Mouse (Mus musculus) monocyte, adult 5-6 weeks (primary cell): ENCODE measurements around the gene Phf1. TPM values are rescaled to one million over a fixed set of nuclear protein-coding genes. Genes with fewer than 3 reads are reported as not detected.
A peak's percentile ranks its signal among the peaks of the same experiment; 100 is the strongest.
"Not testable (repeated sequence)": the region's sequence is repeated elsewhere in the genome, so short reads cannot be mapped to it uniquely, and the experiment has no call there.

Experiments
- ATAC-seq: fragments of 153-309, 156-312 bp; replicated peaks from 2 replicates; pipeline ENCODE4 v1.8.0; 2017; ENCODE audit warnings: mild to moderate bottlenecking; ENCODE audit not compliant: low TSS enrichment, insufficient number of reproducible peaks, severe bottlenecking, poor library complexity, low FRiP score
- total RNA-seq: library from RNA; stranded (forward); fragments of 200-1000, 200-491, 200-594 nt; gene quantifications from 3 replicates; pipeline ENCODE4 v1.2.3, GENCODE M21; 2017

Gene Phf1
- 26.2 to 57.6 TPM (median 30.0 TPM) in 3 replicates for total RNA-seq

- peak; percentile 87 for ATAC-seq
These were observed at the start of gene Phf1 for GRCm38 (mm10) chr17:26932839-26933398. Gene Phf1, plus strand, starts transcription at chr17:26933052.

DNA sequence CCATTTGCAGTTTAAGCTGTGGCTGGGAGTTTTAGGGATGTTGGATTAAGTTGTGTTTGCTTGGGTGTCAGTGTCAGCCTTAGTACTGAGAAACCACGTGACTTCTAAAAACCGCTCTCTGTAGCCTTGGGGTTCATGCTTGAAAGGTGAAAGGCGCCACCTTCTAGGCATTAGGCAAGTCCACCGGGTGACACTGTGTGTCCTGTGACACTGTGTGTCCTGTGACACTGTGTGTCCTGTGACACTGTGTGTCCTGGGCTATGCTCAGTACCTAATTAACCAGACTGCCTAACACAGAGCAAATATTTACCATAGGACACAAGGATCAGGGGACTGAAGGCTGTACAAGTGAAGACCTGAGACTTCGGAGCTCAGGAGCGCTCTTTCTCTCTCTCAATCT is 49.3 kb upstream of the Phf1 start:
- no peak for ATAC-seq

DNA sequence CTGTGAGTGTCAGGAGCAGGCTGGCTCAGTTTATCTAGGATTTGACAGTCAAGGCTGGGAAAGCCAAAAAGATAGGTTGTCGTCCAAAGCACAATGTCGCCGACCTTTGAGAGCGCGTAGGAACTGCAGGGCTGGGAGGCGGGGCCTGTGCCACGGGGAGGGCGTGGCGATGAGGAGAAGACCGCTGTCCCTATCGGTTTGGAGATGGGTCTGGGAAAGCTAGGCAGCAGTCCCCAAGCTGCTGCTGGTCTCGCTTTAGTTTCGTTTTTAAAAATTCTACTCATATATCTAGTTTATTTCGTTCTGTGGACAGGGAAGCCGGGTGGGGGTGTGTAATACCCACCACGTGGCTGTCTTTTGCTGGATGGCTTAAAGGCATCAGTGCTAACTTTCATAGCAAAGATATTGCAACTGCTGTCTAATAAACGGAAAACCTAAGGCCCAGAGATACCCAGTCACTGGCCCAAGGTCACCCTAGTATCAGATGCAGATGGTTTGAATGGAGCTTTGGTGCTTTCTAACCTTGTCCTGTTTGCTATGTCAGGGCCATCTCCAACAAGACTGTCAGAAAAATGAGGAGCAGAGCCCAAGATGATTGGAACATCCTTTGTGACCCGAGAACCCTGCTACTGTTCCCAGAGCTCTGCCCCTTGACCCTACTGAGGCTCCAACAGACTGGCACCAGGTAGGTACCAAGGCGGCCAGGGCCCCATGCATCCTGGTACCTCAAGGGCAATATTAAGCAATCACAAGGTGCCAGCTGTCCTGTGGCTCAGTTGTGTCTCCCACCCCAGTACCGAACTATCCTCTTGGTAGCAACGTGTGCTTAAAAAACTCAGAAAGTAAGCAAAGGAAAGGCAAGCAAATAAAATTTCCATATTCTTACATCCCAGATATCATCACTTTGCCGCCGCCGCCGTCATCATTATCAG is 47.6 kb upstream of the Phf1 start:
- ATAC-seq, result peak; percentile 68

DNA sequence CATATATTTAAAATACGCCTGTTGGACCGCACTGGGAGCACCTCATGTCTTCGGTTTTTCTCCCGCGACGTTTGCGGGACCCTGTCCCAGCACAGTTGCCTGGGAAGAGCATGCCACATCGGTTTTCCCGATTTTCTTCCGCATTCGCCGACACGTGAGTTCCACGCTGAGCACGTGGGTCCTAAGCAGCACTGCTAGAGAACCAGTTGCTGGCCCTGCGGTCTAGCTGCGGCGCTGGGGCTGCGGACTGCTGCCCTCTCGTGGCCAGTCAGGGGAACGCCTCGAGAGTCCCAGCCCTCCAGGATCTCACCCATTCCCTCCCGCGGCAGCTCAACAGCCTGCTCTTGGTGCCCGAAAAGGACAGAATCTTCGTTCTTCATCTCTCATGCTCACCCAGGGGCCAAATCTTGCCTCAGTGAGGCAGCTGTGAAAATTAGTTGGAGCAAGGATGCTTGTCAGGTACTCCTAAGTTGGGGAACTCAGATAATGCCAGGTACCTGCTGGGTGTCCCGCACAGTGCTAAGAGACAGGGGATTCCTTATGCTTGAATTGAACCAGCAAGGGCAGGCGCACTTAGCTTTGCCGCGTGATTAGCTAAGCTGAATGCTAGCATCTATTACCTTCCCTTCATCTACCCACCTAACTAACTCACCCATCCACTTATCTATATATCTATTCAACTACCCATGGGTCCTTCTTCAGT is 46.7 kb upstream of the Phf1 start:
- ATAC-seq, result peak; percentile 87

GRCm38 (mm10) chr17:26887926-26888325 is 44.9 kb upstream of the Phf1 start:
- no peak for ATAC-seq

DNA sequence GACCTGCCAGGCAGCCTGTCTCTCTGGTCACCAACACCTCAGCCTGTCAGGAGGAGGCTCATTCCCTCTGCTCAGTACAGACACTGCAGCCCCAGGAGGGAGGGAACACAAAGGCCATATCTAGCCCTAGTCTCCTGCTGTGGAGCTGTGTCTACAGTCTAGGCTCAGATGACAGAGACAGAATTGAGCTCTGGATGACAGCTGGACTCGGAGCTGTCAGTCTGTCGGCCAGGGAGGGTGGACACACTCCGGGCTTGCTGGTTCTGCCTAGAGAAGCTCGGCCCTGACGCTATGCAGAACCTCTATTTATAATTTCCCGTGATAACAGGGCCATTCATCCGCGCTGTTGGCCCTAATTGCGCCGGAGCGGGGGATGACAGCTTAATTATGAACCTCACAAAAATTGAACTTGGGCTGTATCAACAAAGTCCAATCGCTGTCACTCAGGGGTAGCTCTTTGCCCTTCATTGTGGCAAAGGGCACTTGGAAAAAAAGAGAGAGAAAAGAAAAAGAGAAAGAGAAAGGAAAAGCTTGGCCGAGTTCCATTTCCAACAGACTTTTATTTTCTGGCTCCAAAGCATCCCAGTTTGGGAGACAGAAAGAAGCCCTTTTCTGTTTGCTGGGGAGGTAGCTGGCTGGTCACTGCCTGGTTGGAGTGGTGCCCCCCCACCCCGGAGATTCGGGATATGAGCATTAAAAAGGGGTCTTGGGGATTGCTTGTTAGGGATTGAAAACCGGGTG is 40.0 kb upstream of the Phf1 start:
- ATAC-seq, result no peak

DNA sequence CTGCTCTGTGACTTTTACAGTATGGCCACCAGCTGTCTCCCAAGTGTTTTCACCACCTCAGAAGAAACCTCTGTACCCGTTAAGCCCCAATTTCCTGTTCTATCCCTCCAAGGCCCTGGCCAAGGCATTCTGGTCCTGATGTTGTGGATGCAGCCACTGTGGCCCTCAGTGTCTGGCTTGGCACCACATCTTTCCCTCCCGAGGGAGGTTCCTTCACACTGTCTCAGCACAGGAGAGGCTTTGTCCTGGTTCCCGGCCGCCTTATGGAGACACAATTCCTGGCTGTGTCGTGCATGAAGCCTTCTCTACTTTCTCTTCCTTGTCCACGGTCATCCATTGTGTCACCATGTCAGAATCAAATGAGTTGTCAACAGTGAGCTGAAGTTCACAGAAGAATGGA is 39.4 kb upstream of the Phf1 start:
- ATAC-seq, result no peak

DNA sequence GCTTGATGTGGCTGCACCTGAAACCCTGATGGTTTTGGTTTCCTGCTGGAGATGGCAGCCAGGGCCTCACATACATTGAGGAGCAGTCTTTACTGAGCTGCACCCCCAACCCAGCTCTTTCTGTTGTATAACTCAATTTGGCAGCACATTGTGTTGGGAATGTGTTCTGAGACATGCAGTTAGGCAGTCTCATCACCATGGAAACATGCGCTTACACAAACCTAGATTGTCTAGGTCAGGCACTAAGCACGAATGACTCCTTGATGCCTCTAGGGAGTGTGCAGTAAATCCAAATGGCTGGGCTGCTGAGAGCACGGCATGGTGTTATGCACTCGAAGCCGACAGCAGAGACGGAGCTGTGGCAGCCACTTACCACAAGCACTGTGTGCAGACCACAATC is 38.5 kb upstream of the Phf1 start:
- no peak for ATAC-seq

DNA sequence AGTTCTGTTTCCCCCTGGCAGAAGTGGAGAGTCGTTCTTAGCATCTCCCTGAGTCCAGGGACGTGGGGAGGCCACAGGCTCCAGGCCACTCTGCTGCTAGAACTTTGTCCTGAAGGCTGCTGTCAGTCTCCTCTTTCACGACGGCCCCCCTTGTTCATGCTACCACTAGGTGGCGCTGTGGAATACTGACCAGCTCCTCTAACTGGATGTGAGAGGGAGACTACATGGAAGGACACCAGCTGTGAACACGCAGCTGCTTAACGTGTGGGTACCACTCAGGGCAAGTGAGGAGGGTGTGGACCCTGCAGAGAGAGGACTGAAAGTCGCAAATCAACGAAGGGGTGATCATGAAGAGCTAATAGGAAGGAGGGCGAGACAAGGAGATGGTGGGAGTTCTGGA is 37.3 kb upstream of the Phf1 start:
- peak; percentile 65; the same call in 1 of the 2 replicates for ATAC-seq

DNA sequence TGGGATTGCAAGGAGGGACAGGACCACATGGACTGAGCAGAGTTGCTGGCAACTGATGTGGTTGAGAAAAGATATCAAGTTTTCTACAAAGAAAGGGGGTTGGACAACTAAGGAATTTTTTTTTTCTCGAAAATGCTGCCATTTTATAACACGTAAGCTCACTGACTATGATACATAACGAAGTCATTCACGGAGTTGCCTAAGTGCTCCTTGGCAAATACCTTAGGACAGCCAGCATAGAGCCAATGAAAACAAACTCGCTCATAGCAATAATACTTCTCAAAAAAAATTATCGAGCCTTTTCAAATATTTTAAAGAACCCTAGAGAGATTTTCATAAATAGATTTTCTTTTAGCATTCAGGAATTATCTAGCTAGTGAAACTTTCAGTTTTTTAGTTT is 31.9 kb upstream of the Phf1 start:
- no peak for ATAC-seq

GRCm38 (mm10) chr17:26904320-26904719 is 28.5 kb upstream of the Phf1 start:
- no peak for ATAC-seq

GRCm38 (mm10) chr17:26907506-26907905 is 25.3 kb upstream of the Phf1 start:
- not testable (repeated sequence) for ATAC-seq

- ATAC-seq, result no peak
These were observed 17.6 kb upstream of the Phf1 start for GRCm38 (mm10) chr17:26915248-26915647.

- ATAC-seq, result peak; percentile 99
These were observed 16.0 kb upstream of the Phf1 start, which contains the start of gene Kifc5b for GRCm38 (mm10) chr17:26916711-26917482. Gene Kifc5b, plus strand, starts transcription at chr17:26917091.

- not testable (repeated sequence) for ATAC-seq
These were observed 15.3 kb upstream of the Phf1 start for GRCm38 (mm10) chr17:26917560-26917959.

GRCm38 (mm10) chr17:26918343-26918742 is 14.5 kb upstream of the Phf1 start:
- ATAC-seq, result no peak

DNA sequence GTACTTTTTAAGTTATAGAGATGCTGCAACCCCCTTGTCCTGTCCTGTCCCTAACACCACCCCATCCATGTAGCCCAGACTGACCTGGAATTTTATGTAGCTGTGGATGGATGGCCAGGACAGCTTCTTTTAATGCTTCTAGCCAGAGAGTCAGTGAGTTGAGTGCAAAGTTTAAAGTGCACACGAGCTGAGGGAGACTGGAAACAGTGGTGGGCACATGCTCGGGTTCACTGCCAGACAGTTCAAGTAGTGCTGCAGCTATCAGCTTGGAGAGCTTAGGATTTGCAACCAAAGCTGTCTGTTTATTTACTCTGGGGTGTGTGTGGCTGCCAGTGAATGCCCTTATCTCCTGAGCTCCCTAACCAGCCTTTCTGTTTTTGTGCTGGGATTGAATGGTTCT is 13.3 kb upstream of the Phf1 start:
- not testable (repeated sequence) for ATAC-seq

DNA sequence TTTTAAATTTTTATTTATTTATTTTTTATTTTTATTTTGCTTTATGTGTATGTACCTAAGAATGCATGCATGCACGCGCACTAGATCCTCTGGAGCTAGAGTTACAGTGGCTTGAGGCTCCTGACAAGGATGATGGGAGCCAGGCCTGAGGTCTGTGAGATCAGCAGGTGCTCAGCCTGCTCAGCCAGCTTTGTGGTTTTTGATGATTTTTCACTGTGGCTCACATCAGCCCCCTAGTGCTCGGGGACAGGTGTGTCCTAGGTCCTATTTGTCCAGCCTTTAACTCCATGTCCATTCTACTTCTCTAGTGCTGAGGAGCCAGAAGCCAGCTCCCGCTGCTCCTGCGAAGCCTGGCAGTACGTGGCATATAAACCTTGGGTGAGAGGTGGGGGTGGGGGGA is 10.5 kb upstream of the Phf1 start:
- ATAC-seq, result not testable (repeated sequence)
